Mouse (Mus musculus): ENCODE measurements at regions not wholly inside any gene's neighbourhood (a gene's known extent, or its start where the extent isn't known, plus 50 kb on each side); places are given as distances from the start of the nearest gene placed in this dataset.

DNA sequence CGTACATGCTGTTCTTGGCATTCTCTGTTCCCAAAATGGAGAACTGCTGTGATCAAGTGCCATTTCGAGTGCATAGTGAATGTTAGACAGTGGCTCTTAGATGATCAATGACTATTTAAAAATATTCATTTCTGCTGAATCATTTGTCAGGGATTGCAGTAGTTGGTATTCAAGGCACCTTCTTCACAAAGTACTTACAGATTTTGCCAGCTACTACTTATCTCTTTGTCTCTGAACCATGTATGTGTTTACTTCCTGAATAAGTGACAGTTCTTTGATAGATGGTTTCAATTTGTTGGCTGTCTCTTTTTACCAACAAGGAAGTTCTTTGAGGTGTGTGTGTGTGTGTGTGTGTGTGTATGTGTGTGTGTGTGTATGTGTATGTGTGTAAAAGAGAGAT lies 187.3 kb downstream of the Car2 start:
- TF ChIP-seq CTCF (IDR thresholded peaks at IDR 0.05), result no peak
- TF ChIP-seq EP300 (IDR thresholded peaks at IDR 0.05), result no peak
